Mouse (Mus musculus): ENCODE measurements around the gene Dscaml1.

DNA sequence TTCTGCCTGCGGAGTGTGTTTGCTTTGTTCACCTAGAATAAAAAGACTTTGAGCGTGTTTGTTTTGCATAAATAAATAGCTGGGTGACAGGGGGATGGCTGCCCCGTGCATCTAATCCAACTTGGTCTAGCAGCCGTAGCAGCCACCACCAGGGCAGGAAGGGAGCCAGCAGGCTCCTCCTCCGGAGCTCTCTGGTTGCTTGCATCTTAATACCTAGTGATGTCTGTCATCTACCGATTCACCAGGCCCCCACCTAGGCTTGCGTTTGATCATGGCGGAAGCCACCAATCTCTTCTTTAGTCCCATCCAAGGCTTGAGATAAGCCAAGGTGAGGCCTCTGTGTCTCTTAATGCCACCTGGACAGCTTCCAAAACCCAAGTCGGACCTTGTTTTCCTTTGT lies 193.6 kb downstream of the Dscaml1 start:
- TF ChIP-seq CTCF (IDR thresholded peaks at IDR 0.05; ENCODE audit: borderline replicate concordance, control insufficient read depth, extremely low read depth, insufficient read depth, low read length, poor library complexity) (no peak), POLR2A (IDR thresholded peaks at IDR 0.05; ENCODE audit: control insufficient read depth, extremely low read depth, insufficient read depth, low read length, poor library complexity) (no peak)

Measured in thymus, adult 2 months (tissue).